Mouse (Mus musculus): ENCODE data around the gene Mif. TPM values are rescaled to one million over a fixed set of nuclear protein-coding genes. Genes with fewer than 3 reads are reported as not detected.

The Mif gene
- polyA plus RNA-seq, 1 experiment from 2014 or later: 1,948 TPM

DNA sequence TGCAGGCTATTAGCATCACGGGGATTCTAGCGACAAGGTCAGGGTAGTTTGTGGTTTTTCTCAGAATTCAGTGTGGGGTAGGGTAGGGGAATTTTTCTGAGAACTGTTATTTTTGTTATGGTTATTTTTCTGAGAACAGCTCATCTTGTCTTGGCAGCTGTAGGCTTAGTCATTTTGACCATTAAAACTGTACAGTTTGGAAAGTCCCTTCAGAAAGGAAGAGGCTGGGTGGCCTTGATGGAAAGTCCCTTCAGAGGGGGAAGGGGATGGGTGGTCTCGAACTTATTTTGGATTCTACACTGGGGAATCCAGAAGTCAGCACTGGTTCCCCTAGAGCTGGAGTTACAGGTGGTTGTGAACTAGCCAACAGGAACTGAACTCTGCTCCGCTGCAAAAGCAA is 35.5 kb downstream of the Mif start:
- no peaks in the 10 kb centered on the region for H3K4me1 ChIP-seq (ENCODE audit: control insufficient read depth, insufficient read depth, low read length)
- WGBS: 90% methylated on average over 4 of the region's 4 CpGs
- no peaks in the 10 kb centered on the region for H3K27me3 ChIP-seq (ENCODE audit: control insufficient read depth, insufficient read depth, low read length)
- no peak for ATAC-seq (ENCODE audit: low read depth)
- H3K4me2 ChIP-seq (ENCODE audit: low read depth, low read length): no peak overlapping the region
- H3K9ac ChIP-seq (replicated peaks; ENCODE audit: low read depth, low read length): no peak overlapping the region
- H3K36me3 ChIP-seq (ENCODE audit: control insufficient read depth, insufficient read depth, low read length): no peaks in the 10 kb centered on the region
- no peak overlapping the region for H3K4me3 ChIP-seq (ENCODE audit: low read depth, low read length)
- H3K27ac ChIP-seq (ENCODE audit: low read depth, low read length): no peak overlapping the region
- no peaks in the 10 kb centered on the region for H3K9me3 ChIP-seq (ENCODE audit: control insufficient read depth, low read length)

DNA sequence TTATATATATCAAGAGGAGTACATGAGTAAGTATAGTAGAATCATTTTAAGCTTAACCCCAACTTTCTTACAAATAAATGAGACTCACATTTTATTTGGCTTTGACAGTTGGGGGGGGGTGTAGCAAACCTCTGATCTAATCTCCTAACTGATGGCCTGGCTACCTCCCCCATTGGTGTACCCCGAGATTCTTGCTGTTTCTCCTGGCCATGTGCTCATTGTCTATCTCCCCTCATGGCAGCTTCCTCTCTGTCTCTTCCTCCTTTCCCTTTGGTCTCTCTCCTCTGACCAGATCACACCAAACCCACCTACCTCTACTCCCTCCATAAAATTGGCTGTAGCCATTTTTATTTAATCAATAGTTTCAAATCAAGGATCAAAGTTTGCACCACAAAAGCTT is 36.3 kb downstream of the Mif start:
- H3K9ac ChIP-seq (replicated peaks; ENCODE audit: low read depth, low read length): no peak overlapping the region
- no peaks in the 10 kb centered on the region for H3K27me3 ChIP-seq (ENCODE audit: control insufficient read depth, insufficient read depth, low read length)
- H3K36me3 ChIP-seq (ENCODE audit: control insufficient read depth, insufficient read depth, low read length): no peaks in the 10 kb centered on the region
- ATAC-seq (ENCODE audit: low read depth): no peak
- H3K27ac ChIP-seq (ENCODE audit: low read depth, low read length): no peak overlapping the region
- 89% methylated on average over 1 of the region's 1 CpGs for WGBS
- H3K4me2 ChIP-seq (ENCODE audit: low read depth, low read length): no peak overlapping the region
- H3K9me3 ChIP-seq (ENCODE audit: control insufficient read depth, low read length): no peaks in the 10 kb centered on the region
- H3K4me3 ChIP-seq (ENCODE audit: low read depth, low read length): no peak overlapping the region
- H3K4me1 ChIP-seq (ENCODE audit: control insufficient read depth, insufficient read depth, low read length): no peaks in the 10 kb centered on the region

DNA sequence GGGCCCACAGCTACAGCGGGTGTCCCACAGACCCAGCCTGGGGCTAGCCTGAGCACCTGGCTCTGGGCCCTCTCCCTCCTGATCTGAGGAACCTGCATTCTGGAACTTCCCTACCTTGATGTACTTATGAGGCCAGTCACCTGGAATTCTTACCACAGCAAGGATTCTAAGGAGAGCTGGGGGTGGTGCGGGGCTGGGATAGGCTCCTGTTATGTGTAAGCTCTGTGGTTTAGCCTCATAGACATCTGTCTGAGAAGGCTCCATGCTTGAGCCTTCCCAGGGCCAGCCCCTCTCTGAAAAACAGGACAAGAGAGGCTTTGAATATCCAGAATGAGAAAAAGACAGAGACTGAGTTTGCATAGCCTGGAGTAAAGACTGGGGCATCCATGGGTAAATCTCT is 37.6 kb downstream of the Mif start, which contains the start of gene Gstt4:
TSS of gene Gstt4 (minus strand) at position 101 of the 400 bp plus-strand sequence.
- Histone ChIP-seq H3K36me3 (ENCODE audit: control insufficient read depth, insufficient read depth, low read length) (no peaks in the 10 kb centered on the region), H3K9me3 (ENCODE audit: control insufficient read depth, low read length) (no peaks in the 10 kb centered on the region), H3K4me3 (ENCODE audit: low read depth, low read length) (no peak within 1 kb of the TSS), H3K9ac (replicated peaks; ENCODE audit: low read depth, low read length) (no peak within 1 kb of the TSS), H3K4me1 (ENCODE audit: control insufficient read depth, insufficient read depth, low read length) (no peaks in the 10 kb centered on the region), H3K27me3 (ENCODE audit: control insufficient read depth, insufficient read depth, low read length) (no peaks in the 10 kb centered on the region), H3K4me2 (ENCODE audit: low read depth, low read length) (no peak within 1 kb of the TSS), H3K27ac (ENCODE audit: low read depth, low read length) (no peak within 1 kb of the TSS)
- WGBS: 98% methylated on average over 2 of the region's 2 CpGs
- no peak for ATAC-seq (ENCODE audit: low read depth)

DNA sequence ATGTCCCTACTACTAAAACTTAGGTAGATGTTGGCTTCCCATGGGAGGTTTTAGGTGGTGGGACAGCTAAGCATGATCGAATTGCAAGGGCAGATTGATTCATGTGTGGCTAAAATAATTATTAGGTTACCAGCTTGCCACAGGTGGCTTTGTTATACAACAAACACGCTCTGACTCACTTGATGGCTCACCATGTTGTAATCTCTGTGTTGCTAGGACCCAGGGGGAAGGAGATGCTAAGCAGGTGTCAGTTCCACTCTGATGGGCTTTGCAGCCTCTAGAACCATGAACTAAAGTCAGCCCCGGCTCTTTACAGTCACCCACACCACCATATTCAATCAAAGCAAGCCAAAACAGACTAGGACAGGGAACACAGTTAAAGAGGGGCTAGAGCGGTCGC is 40.2 kb downstream of the Mif start:
- H3K4me1 ChIP-seq (ENCODE audit: control insufficient read depth, insufficient read depth, low read length): no peaks in the 10 kb centered on the region
- H3K4me3 ChIP-seq (ENCODE audit: low read depth, low read length): no peak overlapping the region
- 83% methylated on average over 5 of the region's 5 CpGs for WGBS
- no peaks in the 10 kb centered on the region for H3K27me3 ChIP-seq (ENCODE audit: control insufficient read depth, insufficient read depth, low read length)
- H3K27ac ChIP-seq (ENCODE audit: low read depth, low read length): no peak overlapping the region
- no peaks in the 10 kb centered on the region for H3K36me3 ChIP-seq (ENCODE audit: control insufficient read depth, insufficient read depth, low read length)
- H3K9ac ChIP-seq (replicated peaks; ENCODE audit: low read depth, low read length): no peak overlapping the region
- H3K9me3 ChIP-seq (ENCODE audit: control insufficient read depth, low read length): no peaks in the 10 kb centered on the region
- no peak for ATAC-seq (ENCODE audit: low read depth)
- H3K4me2 ChIP-seq (ENCODE audit: low read depth, low read length): no peak overlapping the region

DNA sequence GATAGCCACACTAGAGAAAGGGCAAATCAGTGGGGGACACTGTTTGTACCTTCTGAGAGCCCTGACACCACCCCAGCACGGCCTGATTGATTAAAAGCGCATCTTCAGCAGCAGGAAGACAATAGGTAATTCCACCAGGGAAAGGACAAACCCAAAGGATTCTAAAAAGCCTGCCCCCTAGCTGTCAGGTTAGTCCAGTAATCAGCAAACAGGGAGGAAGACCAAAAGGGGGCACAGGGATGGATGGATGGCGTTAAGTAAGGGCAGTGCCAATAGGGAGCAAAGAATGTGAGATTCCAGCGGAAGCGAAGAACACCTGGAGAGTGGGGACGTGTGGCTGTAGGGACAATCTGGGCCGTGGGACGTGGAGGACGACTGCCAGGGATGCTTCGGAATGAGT is 41.4 kb downstream of the Mif start:
- Histone ChIP-seq H3K27ac (ENCODE audit: low read depth, low read length) (no peak overlapping the region), H3K9me3 (ENCODE audit: control insufficient read depth, low read length) (no peaks in the 10 kb centered on the region), H3K36me3 (ENCODE audit: control insufficient read depth, insufficient read depth, low read length) (no peaks in the 10 kb centered on the region), H3K9ac (replicated peaks; ENCODE audit: low read depth, low read length) (no peak overlapping the region), H3K4me3 (ENCODE audit: low read depth, low read length) (no peak overlapping the region), H3K27me3 (ENCODE audit: control insufficient read depth, insufficient read depth, low read length) (no peaks in the 10 kb centered on the region), H3K4me2 (ENCODE audit: low read depth, low read length) (no peak overlapping the region), H3K4me1 (ENCODE audit: control insufficient read depth, insufficient read depth, low read length) (no peaks in the 10 kb centered on the region)
- WGBS: 62% methylated on average over 10 of the region's 10 CpGs
- no peak for ATAC-seq (ENCODE audit: low read depth)

Other genes starting within 250 kb of the Mif start
- 9.8 and 12.3 TPM in 2 replicates for gene Susd2, start 216.2 kb downstream of the Mif start, polyA plus RNA-seq (2014; fragmentation: Nextera tagmentation; extraction: Ambion mirVana)
- 34.2 and 39.9 TPM in 2 replicates for gene Cabin1, start 95.9 kb downstream of the Mif start, polyA plus RNA-seq (2014; fragmentation: Nextera tagmentation; extraction: Ambion mirVana)
- gene Ddt, start 86.8 kb downstream of the Mif start, polyA plus RNA-seq (2014; fragmentation: Nextera tagmentation; extraction: Ambion mirVana): 102 and 104 TPM in 2 replicates
- not detected in 2 replicates for gene Gm20441, start 79.3 kb downstream of the Mif start, polyA plus RNA-seq (2014; fragmentation: Nextera tagmentation; extraction: Ambion mirVana)
- gene Gstt3, start 78.8 kb downstream of the Mif start, polyA plus RNA-seq (2014; fragmentation: Nextera tagmentation; extraction: Ambion mirVana): 0.94 TPM in 1 of 2 replicates, not detected in the other
- gene Gstt1, start 61.7 kb downstream of the Mif start, polyA plus RNA-seq (2014; fragmentation: Nextera tagmentation; extraction: Ambion mirVana): 8.8 and 11.2 TPM in 2 replicates
- not detected in 2 replicates for gene Gstt4, start 37.7 kb downstream of the Mif start, polyA plus RNA-seq (2014; fragmentation: Nextera tagmentation; extraction: Ambion mirVana)
- gene Gstt2, start 22.8 kb downstream of the Mif start, polyA plus RNA-seq (2014; fragmentation: Nextera tagmentation; extraction: Ambion mirVana): 4.3 and 7.5 TPM in 2 replicates
- 1.9 and 2.0 TPM in 2 replicates for gene Derl3, start 33.2 kb upstream of the Mif start, polyA plus RNA-seq (2014; fragmentation: Nextera tagmentation; extraction: Ambion mirVana)
- gene Smarcb1, start 61.4 kb upstream of the Mif start, polyA plus RNA-seq (2014; fragmentation: Nextera tagmentation; extraction: Ambion mirVana): 245 and 254 TPM in 2 replicates
- gene Chchd10, start 72.9 kb upstream of the Mif start, polyA plus RNA-seq (2014; fragmentation: Nextera tagmentation; extraction: Ambion mirVana): 108 and 158 TPM in 2 replicates
- 15.3 and 31.0 TPM in 2 replicates for gene Mmp11, start 76.3 kb upstream of the Mif start, polyA plus RNA-seq (2014; fragmentation: Nextera tagmentation; extraction: Ambion mirVana)
- 2.4 and 3.0 TPM in 2 replicates for gene Gm867, start 80.4 kb upstream of the Mif start, polyA plus RNA-seq (2014; fragmentation: Nextera tagmentation; extraction: Ambion mirVana)
- 1.2 and 1.3 TPM in 2 replicates for gene Vpreb3, start 82.8 kb upstream of the Mif start, polyA plus RNA-seq (2014; fragmentation: Nextera tagmentation; extraction: Ambion mirVana)
- gene Gm5134, start 94.3 kb upstream of the Mif start, polyA plus RNA-seq (2014; fragmentation: Nextera tagmentation; extraction: Ambion mirVana): 0.17 TPM in 1 of 2 replicates, not detected in the other
- gene Zfp280b, start 172.4 kb upstream of the Mif start, polyA plus RNA-seq (2014; fragmentation: Nextera tagmentation; extraction: Ambion mirVana): 14.6 and 16.4 TPM in 2 replicates

All from neural tube, embryonic 14.5 days (tissue).